Mouse (Mus musculus) kidney, embryonic 15.5 days (tissue): ENCODE measurements around the gene Ccdc107. TPM values are rescaled to one million over a fixed set of nuclear protein-coding genes. Genes with fewer than 3 reads are reported as not detected.

Source experiments
- ATAC-seq: fragments of 200-750 bp; cut with Nextera tagmentation; replicated peaks from 2 replicates; pipeline ENCODE4 v1.8.0; 2017; ENCODE audit warnings: moderate TSS enrichment; ENCODE audit not compliant: low FRiP score
- H3K27ac ChIP-seq: fragments of 300-500 bp; sonication (generic); 2 replicates; pipeline ENCODE4 v1.5.1; 2015; ENCODE audit warnings: mild to moderate bottlenecking, inconsistent platforms
- H3K27me3 ChIP-seq: fragments of 300-500 bp; sonication (generic); 2 replicates; pipeline ENCODE4 v1.6.1; 2015; ENCODE audit warnings: inconsistent platforms
- H3K36me3 ChIP-seq: fragments of 300-500 bp; sonication (generic); 2 replicates; pipeline ENCODE4 v1.6.1; 2015; ENCODE audit warnings: inconsistent platforms
- H3K4me1 ChIP-seq: fragments of 300-500 bp; sonication (generic); 2 replicates; pipeline ENCODE4 v1.6.1; 2015; ENCODE audit warnings: inconsistent platforms
- H3K4me2 ChIP-seq: fragments of 300-500 bp; sonication (generic); 2 replicates; pipeline ENCODE4 v1.6.1; 2015; ENCODE audit warnings: moderate library complexity, mild to moderate bottlenecking, inconsistent platforms
- H3K4me3 ChIP-seq: fragments of 300-500 bp; sonication (generic); replicated peaks from 2 replicates; pipeline ENCODE4 v1.5.1; 2015; ENCODE audit warnings: mild to moderate bottlenecking, inconsistent platforms
- H3K9ac ChIP-seq: fragments of 300-500 bp; sonication (generic); 2 replicates; pipeline ENCODE4 v1.6.1; 2015; ENCODE audit warnings: mild to moderate bottlenecking, inconsistent platforms
- H3K9me3 ChIP-seq: fragments of 300-500 bp; sonication (generic); replicated peaks from 2 replicates; pipeline ENCODE4 v1.6.1; 2016; ENCODE audit warnings: inconsistent platforms
- WGBS: fragments of 180-500 bp; shearing (Covaris S2); methylation state at CpG from one replicate; pipeline ENCODE4 v1.1.7; 2015; ENCODE audit warnings: mixed read lengths; 5-methylcytosine and 5-hydroxymethylcytosine counted together
- polyA plus RNA-seq: library from polyadenylated mRNA; unstranded; fragments of >200 nt; fragmentation: Nextera tagmentation; extraction: Ambion mirVana; gene quantifications from 2 replicates; pipeline ENCODE4 v1.2.1, GENCODE M21; 2015

The Ccdc107 gene
- polyA plus RNA-seq, 1 experiment from 2014 or later, result 72.2 TPM

- no peak for ATAC-seq
- no peak overlapping the region for H3K27ac ChIP-seq
- H3K4me2 ChIP-seq, result peak overlapping the region; percentile 88
- WGBS, result 19% methylated on average over 10 of the region's 10 CpGs
- H3K27me3 ChIP-seq, result peaks cover 35% of the 10 kb centered on the region
- peaks cover 60% of the 10 kb centered on the region for H3K4me1 ChIP-seq
- H3K9me3 ChIP-seq, result no peaks in the 10 kb centered on the region
- H3K4me3 ChIP-seq, result peak overlapping the region; percentile 27
- peak overlapping the region; percentile 19; the same call in 1 of the 2 replicates for H3K9ac ChIP-seq
- peaks cover 30% of the 10 kb centered on the region for H3K36me3 ChIP-seq
Measured at GRCm38 (mm10) chr4:43519551-43519950, 26.9 kb downstream of the Ccdc107 start.

- H3K27ac ChIP-seq, result peak overlapping the region; percentile 83; the same call in 1 of the 2 replicates
- H3K9ac ChIP-seq, result peak overlapping the region; percentile 19; the same call in 1 of the 2 replicates
- H3K4me3 ChIP-seq, result peak overlapping the region; percentile 27
- H3K27me3 ChIP-seq, result peaks cover 39% of the 10 kb centered on the region
- H3K4me1 ChIP-seq, result peaks cover 62% of the 10 kb centered on the region
- peaks cover 30% of the 10 kb centered on the region for H3K36me3 ChIP-seq
- H3K9me3 ChIP-seq, result no peaks in the 10 kb centered on the region
- ATAC-seq, result peak; percentile 26; the same call in 1 of the 2 replicates
- 11% methylated on average over 6 of the region's 6 CpGs for WGBS
- peak overlapping the region; percentile 88 for H3K4me2 ChIP-seq
Measured at GRCm38 (mm10) chr4:43519956-43520355, 27.3 kb downstream of the Ccdc107 start.

GRCm38 (mm10) chr4:43527880-43528279, 35.2 kb downstream of the Ccdc107 start:
- H3K27me3 ChIP-seq, result peaks cover 30% of the 10 kb centered on the region
- no peak overlapping the region for H3K4me2 ChIP-seq
- no peak for ATAC-seq
- WGBS, result 68% methylated on average over 5 of the region's 5 CpGs
- H3K27ac ChIP-seq, result no peak overlapping the region
- no peak overlapping the region for H3K9ac ChIP-seq
- no peak overlapping the region for H3K4me3 ChIP-seq
- H3K9me3 ChIP-seq, result no peaks in the 10 kb centered on the region
- peaks cover 21% of the 10 kb centered on the region for H3K36me3 ChIP-seq
- H3K4me1 ChIP-seq, result peaks cover 24% of the 10 kb centered on the region

- H3K4me1 ChIP-seq, result peaks cover 18% of the 10 kb centered on the region
- no peak for ATAC-seq
- peaks cover 24% of the 10 kb centered on the region for H3K27me3 ChIP-seq
- WGBS, result 85% methylated on average over 9 of the region's 9 CpGs
- no peak overlapping the region for H3K4me3 ChIP-seq
- H3K9me3 ChIP-seq, result no peaks in the 10 kb centered on the region
- no peak overlapping the region for H3K27ac ChIP-seq
- H3K9ac ChIP-seq, result no peak overlapping the region
- peaks cover 27% of the 10 kb centered on the region for H3K36me3 ChIP-seq
- no peak overlapping the region for H3K4me2 ChIP-seq
Measured at GRCm38 (mm10) chr4:43528487-43528886, 35.8 kb downstream of the Ccdc107 start.

GRCm38 (mm10) chr4:43530081-43530501, 37.4 kb downstream of the Ccdc107 start:
- peaks cover 43% of the 10 kb centered on the region for H3K36me3 ChIP-seq
- WGBS, result 40% methylated on average over 8 of the region's 8 CpGs
- peaks cover 13% of the 10 kb centered on the region; the same call in 1 of the 2 replicates for H3K27me3 ChIP-seq
- no peak for ATAC-seq
- H3K4me3 ChIP-seq, result no peak overlapping the region
- H3K4me1 ChIP-seq, result 0 out of 2 replicates have a peak, but pooled peaks cover 5% of the 10 kb centered on the region
- no peak overlapping the region for H3K9ac ChIP-seq
- H3K4me2 ChIP-seq, result no peak overlapping the region
- peak overlapping the region; percentile 54; the same call in 1 of the 2 replicates for H3K27ac ChIP-seq
- H3K9me3 ChIP-seq, result no peaks in the 10 kb centered on the region

- ATAC-seq, result 0 out of 2 replicates have a peak, but pooled peaks have one; percentile 31
- H3K9me3 ChIP-seq, result no peaks in the 10 kb centered on the region
- H3K9ac ChIP-seq, result no peak overlapping the region
- 0 out of 2 replicates have a peak, but pooled peaks cover 5% of the 10 kb centered on the region for H3K4me1 ChIP-seq
- peaks cover 48% of the 10 kb centered on the region for H3K36me3 ChIP-seq
- no peak overlapping the region for H3K4me2 ChIP-seq
- peak overlapping the region; percentile 54; the same call in 1 of the 2 replicates for H3K27ac ChIP-seq
- no peak overlapping the region for H3K4me3 ChIP-seq
- peaks cover 8% of the 10 kb centered on the region; the same call in 1 of the 2 replicates for H3K27me3 ChIP-seq
- WGBS, result 21% methylated on average over 7 of the region's 7 CpGs
Measured at GRCm38 (mm10) chr4:43530581-43530980, 37.9 kb downstream of the Ccdc107 start.

- ATAC-seq, result no peak
- Histone ChIP-seq H3K9ac (no peak overlapping the region), H3K4me3 (no peak overlapping the region), H3K27ac (no peak overlapping the region), H3K36me3 (peaks cover 75% of the 10 kb centered on the region), H3K4me2 (no peak overlapping the region), H3K4me1 (0 out of 2 replicates have a peak, but pooled peaks cover 5% of the 10 kb centered on the region), H3K27me3 (no peaks in the 10 kb centered on the region), H3K9me3 (no peaks in the 10 kb centered on the region)
- WGBS, result 77% methylated on average over 9 of the region's 9 CpGs
Measured at GRCm38 (mm10) chr4:43533270-43533669, 40.6 kb downstream of the Ccdc107 start.

- Histone ChIP-seq H3K27ac (no peak overlapping the region), H3K4me2 (no peak overlapping the region), H3K4me3 (no peak overlapping the region), H3K4me1 (no peaks in the 10 kb centered on the region), H3K36me3 (peaks cover 98% of the 10 kb centered on the region), H3K9me3 (no peaks in the 10 kb centered on the region), H3K9ac (no peak overlapping the region), H3K27me3 (no peaks in the 10 kb centered on the region)
- 92% methylated on average over 8 of the region's 8 CpGs for WGBS
- no peak for ATAC-seq
Measured at GRCm38 (mm10) chr4:43535628-43536027, 42.9 kb downstream of the Ccdc107 start.

GRCm38 (mm10) chr4:43536031-43536430, 43.3 kb downstream of the Ccdc107 start:
- Histone ChIP-seq H3K4me1 (no peaks in the 10 kb centered on the region), H3K4me3 (no peak overlapping the region), H3K9me3 (no peaks in the 10 kb centered on the region), H3K27ac (no peak overlapping the region), H3K9ac (no peak overlapping the region), H3K36me3 (peaks cover 100% of the 10 kb centered on the region), H3K4me2 (no peak overlapping the region), H3K27me3 (no peaks in the 10 kb centered on the region)
- WGBS, result 92% methylated on average over 9 of the region's 9 CpGs
- no peak for ATAC-seq

GRCm38 (mm10) chr4:43542044-43542443, 49.3 kb downstream of the Ccdc107 start:
- Histone ChIP-seq H3K9ac (no peak overlapping the region), H3K4me2 (no peak overlapping the region), H3K27ac (0 out of 2 replicates have a peak overlapping the region, but pooled peaks have one; percentile 18), H3K27me3 (no peaks in the 10 kb centered on the region), H3K9me3 (no peaks in the 10 kb centered on the region), H3K4me1 (no peaks in the 10 kb centered on the region), H3K4me3 (no peak overlapping the region), H3K36me3 (peaks cover 100% of the 10 kb centered on the region)
- WGBS, result 23% methylated on average over 3 of the region's 3 CpGs
- peak; percentile 75 for ATAC-seq
